Mouse (Mus musculus): ENCODE results near the gene Smc1b. TPM values are rescaled to one million over a fixed set of nuclear protein-coding genes. Genes with fewer than 3 reads are reported as not detected.

Smc1b gene
- polyA plus RNA-seq, 1 experiment: 0.18 TPM

DNA sequence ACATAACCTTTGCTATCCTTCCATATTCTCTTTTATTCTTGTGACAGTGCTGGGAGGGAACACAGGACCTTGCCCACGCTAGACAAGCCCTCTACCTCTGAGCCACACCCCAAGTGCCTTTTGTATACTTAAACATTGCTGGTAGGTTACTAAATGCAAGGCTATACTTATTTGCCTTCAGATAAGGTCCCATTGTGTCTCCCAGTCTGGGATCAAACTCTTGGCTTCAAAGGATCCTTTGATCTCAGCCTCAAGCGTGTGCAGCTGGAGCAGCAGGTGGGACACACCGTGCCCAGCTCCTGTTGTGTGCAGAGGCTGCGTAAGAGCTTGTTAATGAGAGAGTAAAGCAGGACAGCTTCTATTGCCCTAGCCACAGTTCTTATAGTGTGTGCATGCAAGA, 104.0 kb downstream of the Smc1b start:
- Histone ChIP-seq H3K27ac (ENCODE audit: insufficient read depth, low read length) (no peak overlapping the region), H3K4me1 (ENCODE audit: control insufficient read depth, insufficient read depth, low read length) (no peaks in the 10 kb centered on the region), H3K4me3 (ENCODE audit: insufficient read depth, low read length) (no peak overlapping the region)
- TF ChIP-seq POLR2A (IDR thresholded peaks at IDR 0.05; ENCODE audit: low read depth, low read length) (no peak), CTCF (IDR thresholded peaks at IDR 0.05; ENCODE audit: borderline replicate concordance, insufficient read depth, low read length) (no peak)

- Histone ChIP-seq H3K4me1 (ENCODE audit: control insufficient read depth, insufficient read depth, low read length) (no peaks in the 10 kb centered on the region), H3K27ac (ENCODE audit: insufficient read depth, low read length) (no peak overlapping the region), H3K4me3 (ENCODE audit: insufficient read depth, low read length) (no peak overlapping the region)
- no peak for TF ChIP-seq POLR2A (IDR thresholded peaks at IDR 0.05; ENCODE audit: low read depth, low read length)
- no peak for TF ChIP-seq CTCF (IDR thresholded peaks at IDR 0.05; ENCODE audit: borderline replicate concordance, insufficient read depth, low read length)
Measured at GRCm38 (mm10) chr15:85026197-85026596, 105.6 kb downstream of the Smc1b start.

- Histone ChIP-seq H3K4me1 (ENCODE audit: control insufficient read depth, insufficient read depth, low read length) (no peaks in the 10 kb centered on the region), H3K27ac (ENCODE audit: insufficient read depth, low read length) (no peak overlapping the region), H3K4me3 (ENCODE audit: insufficient read depth, low read length) (no peak overlapping the region)
- TF ChIP-seq POLR2A (IDR thresholded peaks at IDR 0.05; ENCODE audit: low read depth, low read length) (no peak), CTCF (IDR thresholded peaks at IDR 0.05; ENCODE audit: borderline replicate concordance, insufficient read depth, low read length) (no peak)
Measured at GRCm38 (mm10) chr15:85022211-85022610, 109.6 kb downstream of the Smc1b start.

DNA sequence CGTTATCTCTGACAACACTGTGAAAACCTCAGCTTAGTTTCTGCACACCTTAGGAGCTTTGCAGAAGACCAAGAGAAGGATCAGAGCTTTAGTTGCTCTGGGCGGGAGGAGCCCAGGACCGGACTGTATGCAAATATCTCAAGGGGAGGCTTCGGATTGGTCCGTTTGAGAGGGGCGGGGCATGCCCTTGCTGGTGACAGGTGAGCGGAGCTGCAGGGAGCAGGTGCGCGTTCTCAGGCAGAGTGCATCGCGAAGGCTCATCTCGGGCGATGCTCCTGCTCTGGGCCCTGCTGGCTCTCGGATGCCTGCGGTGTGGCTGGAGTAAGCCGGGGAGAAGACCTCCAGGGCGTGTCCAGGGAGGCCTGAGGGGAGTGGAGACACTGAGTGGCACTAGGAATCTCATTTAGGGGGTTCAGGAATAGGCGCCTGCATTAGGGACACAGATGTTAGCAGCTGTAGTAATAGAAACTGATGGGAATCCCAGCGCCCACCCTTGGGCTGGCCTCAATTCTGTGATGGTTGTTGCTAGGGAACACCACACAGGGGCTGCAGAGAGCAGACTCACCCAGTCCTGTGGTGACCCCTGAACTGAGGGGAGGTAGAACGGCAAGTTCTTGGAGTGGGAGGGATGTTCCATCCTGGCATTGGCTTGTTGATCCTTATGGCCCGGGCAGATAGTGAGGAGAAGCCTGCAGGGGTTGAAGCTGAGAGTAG, 114.7 kb downstream of the Smc1b start, which contains the start of gene Upk3a:
Upk3a (plus strand) TSS at position 191 of the 714 bp plus-strand sequence.
- no peak within 1 kb of the TSS for H3K4me3 ChIP-seq (ENCODE audit: insufficient read depth, low read length)
- no peak within 1 kb of the TSS for H3K27ac ChIP-seq (ENCODE audit: insufficient read depth, low read length)
- H3K4me1 ChIP-seq (ENCODE audit: control insufficient read depth, insufficient read depth, low read length): peaks cover 4% of the 10 kb centered on the region
- TF ChIP-seq CTCF (IDR thresholded peaks at IDR 0.05; ENCODE audit: borderline replicate concordance, insufficient read depth, low read length) (no peak), POLR2A (IDR thresholded peaks at IDR 0.05; ENCODE audit: low read depth, low read length) (no peak)

GRCm38 (mm10) chr15:85015771-85016170, 116.0 kb downstream of the Smc1b start:
- H3K27ac ChIP-seq (ENCODE audit: insufficient read depth, low read length): no peak overlapping the region
- H3K4me3 ChIP-seq (ENCODE audit: insufficient read depth, low read length): no peak overlapping the region
- H3K4me1 ChIP-seq (ENCODE audit: control insufficient read depth, insufficient read depth, low read length): peaks cover 4% of the 10 kb centered on the region
- TF ChIP-seq POLR2A (IDR thresholded peaks at IDR 0.05; ENCODE audit: low read depth, low read length): no peak
- no peak for TF ChIP-seq CTCF (IDR thresholded peaks at IDR 0.05; ENCODE audit: borderline replicate concordance, insufficient read depth, low read length)

Other genes with a start within 250 kb of the Smc1b start
- gene Gm29666, start 211.9 kb downstream of the Smc1b start, polyA plus RNA-seq (2011; ENCODE audit: insufficient read length, low read depth, missing spikeins): 0.07 and 0.28 TPM in 2 replicates
- gene Nup50, start 208.6 kb downstream of the Smc1b start, polyA plus RNA-seq (2011; ENCODE audit: insufficient read length, low read depth, missing spikeins): 45.7 and 47.9 TPM in 2 replicates
- gene 5031439G07Rik, start 143.4 kb downstream of the Smc1b start, polyA plus RNA-seq (2011; ENCODE audit: insufficient read length, low read depth, missing spikeins): 23.5 and 35.8 TPM in 2 replicates
- not detected in 2 replicates for gene Upk3a, start 114.8 kb downstream of the Smc1b start, polyA plus RNA-seq (2011; ENCODE audit: insufficient read length, low read depth, missing spikeins)
- 21.1 and 28.6 TPM in 2 replicates for gene Fam118a, start 103.0 kb downstream of the Smc1b start, polyA plus RNA-seq (2011; ENCODE audit: insufficient read length, low read depth, missing spikeins)
- gene Ribc2, start 114 bp upstream of the Smc1b start, polyA plus RNA-seq (2011; ENCODE audit: insufficient read length, low read depth, missing spikeins): 0.49 TPM in 1 of 2 replicates, not detected in the other
- gene Fbln1, start 74.0 kb upstream of the Smc1b start, polyA plus RNA-seq (2011; ENCODE audit: insufficient read length, low read depth, missing spikeins): 46.2 and 92.8 TPM in 2 replicates
- gene Atxn10, start 204.3 kb upstream of the Smc1b start, polyA plus RNA-seq (2011; ENCODE audit: insufficient read length, low read depth, missing spikeins): 205 and 229 TPM in 2 replicates

Measured in embryonic fibroblast, embryonic 13.5 days (primary cell).